Mouse (Mus musculus) common myeloid progenitor, adult 5-6 weeks (primary cell): ENCODE measurements around the gene Csnk1e. TPM values are rescaled to one million over a fixed set of nuclear protein-coding genes. Genes with fewer than 3 reads are reported as not detected.
A peak's percentile ranks its signal among the peaks of the same experiment; 100 is the strongest.

Experiments used
- ATAC-seq: replicated peaks from 2 replicates; pipeline ENCODE4 v1.8.0; 2016; ENCODE audit warnings: low read depth, mild to moderate bottlenecking, moderate TSS enrichment, inconsistent platforms; ENCODE audit not compliant: poor library complexity, severe bottlenecking
- total RNA-seq: library from RNA; stranded (forward); fragments of 200-1000, 187-1606 nt; gene quantifications from 2 replicates; pipeline ENCODE4 v1.2.3, GENCODE M21; 2017

The Csnk1e gene
- total RNA-seq, 1 experiment from 2014 or later, result 46.5 TPM

- no peak for ATAC-seq
Observed at GRCm38 (mm10) chr15:79445786-79446654, 9.3 kb downstream of the Csnk1e start.

- no peak for ATAC-seq
Observed at GRCm38 (mm10) chr15:79443856-79444410, 11.4 kb downstream of the Csnk1e start.

GRCm38 (mm10) chr15:79442961-79443518 lies 12.3 kb downstream of the Csnk1e start:
- no peak for ATAC-seq

- no peak for ATAC-seq
Observed at GRCm38 (mm10) chr15:79442257-79442611, 13.1 kb downstream of the Csnk1e start.

GRCm38 (mm10) chr15:79441331-79442256 lies 13.8 kb downstream of the Csnk1e start:
- 0 out of 2 replicates have a peak, but pooled peaks have one; percentile 30 for ATAC-seq

- ATAC-seq, result no peak
Observed at GRCm38 (mm10) chr15:79440651-79441330, 14.6 kb downstream of the Csnk1e start.

GRCm38 (mm10) chr15:79440223-79440622 lies 15.1 kb downstream of the Csnk1e start:
- ATAC-seq, result peak; percentile 69

GRCm38 (mm10) chr15:79439386-79439785 lies 16.0 kb downstream of the Csnk1e start:
- no peak for ATAC-seq

GRCm38 (mm10) chr15:79438816-79439215 lies 16.6 kb downstream of the Csnk1e start:
- ATAC-seq, result no peak

- ATAC-seq, result no peak
Observed at GRCm38 (mm10) chr15:79438209-79438810, 17.1 kb downstream of the Csnk1e start.

- ATAC-seq, result no peak
Observed at GRCm38 (mm10) chr15:79437541-79438208, 17.7 kb downstream of the Csnk1e start.

- ATAC-seq, result no peak
Observed at GRCm38 (mm10) chr15:79436481-79436921, 18.9 kb downstream of the Csnk1e start.

GRCm38 (mm10) chr15:79435191-79435671 lies 20.1 kb downstream of the Csnk1e start:
- ATAC-seq, result peak; percentile 28

GRCm38 (mm10) chr15:79432892-79433291 lies 22.5 kb downstream of the Csnk1e start:
- peak; percentile 57 for ATAC-seq

- no peak for ATAC-seq
Observed at GRCm38 (mm10) chr15:79432328-79432727, 23.0 kb downstream of the Csnk1e start.

- peak; percentile 55 for ATAC-seq
Observed at GRCm38 (mm10) chr15:79431925-79432324, 23.4 kb downstream of the Csnk1e start.

- ATAC-seq, result no peak
Observed at GRCm38 (mm10) chr15:79430461-79431000, 24.8 kb downstream of the Csnk1e start.

GRCm38 (mm10) chr15:79429994-79430393 lies 25.4 kb downstream of the Csnk1e start:
- ATAC-seq, result no peak
